Mouse (Mus musculus): ENCODE measurements at regions not wholly inside any gene's neighbourhood (a gene's known extent, or its start where the extent isn't known, plus 50 kb on each side); places are given as distances from the start of the nearest gene placed in this dataset.

DNA sequence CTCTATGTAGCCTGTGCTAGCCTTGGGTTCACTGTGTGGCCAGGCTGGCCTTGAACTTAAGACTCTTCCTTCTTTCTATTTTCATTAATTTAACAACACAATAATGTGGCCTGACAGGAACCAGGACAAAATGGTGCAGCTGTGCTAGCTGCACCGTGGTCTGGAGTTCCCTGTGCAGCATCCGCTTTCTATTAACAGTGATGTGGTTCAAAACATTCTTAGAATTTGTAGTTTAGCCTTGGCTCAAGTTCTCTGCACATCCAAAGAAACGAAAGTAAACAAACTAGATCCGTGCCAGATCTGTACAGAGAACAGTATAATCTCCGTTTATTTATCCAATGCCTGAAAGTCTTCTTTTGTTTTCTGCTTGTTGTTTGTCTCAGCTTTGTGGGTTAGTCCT is 88.5 kb downstream of the Irx1 start:
- no peak for DNase-seq (ENCODE audit: low read depth)

DNA sequence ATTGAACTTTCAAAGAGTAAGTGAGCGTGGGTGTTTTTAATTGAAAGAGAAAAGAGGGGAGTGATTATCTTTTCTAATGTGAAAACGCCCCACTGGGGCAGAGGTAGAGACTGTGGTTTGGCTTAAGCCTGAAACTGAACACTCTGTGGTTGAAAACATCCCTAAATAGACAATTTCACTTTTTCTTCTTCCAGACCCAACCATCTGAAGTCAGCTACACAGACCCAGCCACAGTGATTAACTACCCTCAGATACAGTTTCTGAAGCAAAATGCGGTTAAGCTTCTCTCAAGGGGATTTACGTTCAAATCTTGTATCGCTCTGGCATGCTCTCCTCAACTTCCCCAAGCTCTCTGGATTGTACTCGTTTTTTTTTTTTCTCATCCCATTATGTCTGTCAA is 94.8 kb downstream of the Irx1 start:
- DNase-seq (ENCODE audit: low read depth) = no peak

DNA sequence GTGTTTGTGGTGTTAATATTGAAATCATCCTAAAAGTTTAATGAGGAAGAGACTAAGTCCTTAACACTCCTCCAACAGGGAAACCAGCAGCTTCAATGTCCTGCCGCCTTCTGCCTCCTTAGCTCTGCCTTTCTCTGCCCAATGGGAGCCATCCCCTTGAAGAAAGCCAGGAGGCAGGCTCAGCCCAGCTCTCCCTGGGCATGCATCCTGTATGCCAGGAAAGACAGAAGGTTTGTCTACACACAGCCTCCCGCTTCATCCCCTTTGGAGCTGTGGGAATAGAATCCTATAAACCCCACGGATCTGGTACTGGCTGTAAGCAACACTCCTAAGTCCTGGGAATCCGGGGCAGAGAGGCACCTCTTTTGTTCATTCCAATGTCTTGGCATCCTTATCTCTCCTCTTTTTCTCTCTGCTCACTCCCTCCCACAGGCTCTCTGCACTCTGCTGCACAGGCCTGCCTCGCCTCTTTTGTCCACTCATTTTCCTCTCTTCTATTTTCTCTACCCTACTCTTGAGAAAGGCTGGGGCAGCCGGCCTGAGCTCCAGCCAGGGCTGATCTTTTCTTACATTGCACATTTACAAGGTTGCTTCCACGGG is 110.0 kb downstream of the Irx1 start:
- DNase-seq (ENCODE audit: low read depth) = no peak

DNA sequence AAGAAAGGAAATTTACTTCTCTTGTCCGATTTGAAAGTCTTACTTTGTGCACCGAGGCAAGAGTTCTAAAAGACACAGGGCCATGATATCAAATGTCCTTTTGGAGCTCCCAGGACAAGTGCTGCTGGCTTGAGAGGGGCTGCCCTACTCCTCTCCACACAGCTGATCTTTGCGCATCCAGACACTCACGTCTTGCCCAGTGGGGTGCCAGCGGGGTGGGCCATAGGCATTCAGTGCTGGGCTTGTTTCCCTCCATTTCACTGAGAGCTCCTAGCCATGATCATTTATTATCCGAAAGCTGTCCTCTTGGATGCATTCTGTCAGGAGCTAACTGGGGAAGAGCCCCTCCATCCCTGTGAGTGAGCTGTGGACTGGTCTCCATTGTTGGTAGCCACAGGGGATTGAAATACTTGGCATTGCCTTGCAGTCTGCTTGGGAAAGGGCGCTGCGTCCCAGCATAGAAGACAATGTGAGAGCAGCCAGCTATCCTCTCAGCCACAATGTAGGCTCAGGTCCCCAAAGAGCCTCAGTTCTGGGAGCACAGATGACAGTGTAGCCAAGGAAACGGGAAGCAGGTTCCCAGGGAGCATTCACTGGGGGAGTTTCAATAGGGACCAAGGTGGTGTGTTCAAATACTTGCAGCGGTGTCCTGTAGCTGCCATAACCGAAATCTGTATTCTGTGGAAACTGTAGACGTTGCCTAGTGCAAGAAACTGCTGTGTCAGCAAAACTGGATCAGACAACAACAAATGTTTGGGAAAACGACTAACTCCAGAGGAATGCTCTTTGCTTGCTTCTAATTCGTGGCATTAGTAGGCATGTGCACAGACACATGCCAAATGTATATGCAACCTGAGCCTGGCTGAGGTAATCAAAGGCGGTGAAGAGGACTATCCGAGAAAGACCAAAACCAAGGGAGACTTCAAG is 159.2 kb downstream of the Irx1 start:
- DNase-seq (ENCODE audit: low read depth) = no peak

DNA sequence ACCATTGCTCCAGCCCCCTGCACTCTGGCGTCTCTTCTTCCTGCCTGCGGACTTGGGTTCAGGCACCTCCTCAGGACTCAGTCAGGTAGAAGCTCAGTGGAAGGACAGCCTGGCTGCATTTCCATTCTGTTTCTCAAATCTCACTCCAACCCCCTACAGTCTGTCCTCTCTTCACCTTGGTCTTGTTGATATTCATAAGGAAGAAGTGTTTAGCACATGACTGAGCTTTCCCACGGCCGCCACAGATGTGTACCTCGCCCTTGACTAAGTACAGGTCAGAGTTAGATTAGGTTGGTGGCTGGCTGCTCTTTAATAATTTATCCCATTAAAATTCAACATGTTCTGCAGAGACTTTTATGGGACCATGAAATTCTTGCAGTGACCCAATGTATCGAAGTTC is 165.2 kb downstream of the Irx1 start:
- no peak for DNase-seq (ENCODE audit: low read depth)

DNA sequence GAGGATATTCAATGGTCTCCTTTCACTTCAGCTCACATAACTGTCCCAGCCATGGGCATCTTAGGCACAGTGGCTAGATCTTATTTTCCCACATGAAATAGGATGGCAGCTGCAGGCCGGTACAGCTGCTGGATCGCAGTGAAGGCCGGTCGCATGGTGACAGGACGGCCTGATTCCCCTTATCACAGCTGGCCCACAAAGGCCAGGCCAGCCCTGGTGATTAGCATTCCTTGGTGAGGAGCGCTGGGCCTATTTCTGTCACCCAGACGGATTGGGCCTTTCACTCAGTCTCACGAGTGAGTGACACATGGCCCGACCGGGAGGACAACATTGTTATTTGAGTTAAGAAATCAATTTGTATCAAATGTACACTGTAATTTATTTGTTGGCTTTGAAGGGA is 178.8 kb downstream of the Irx1 start:
- no peak for DNase-seq (ENCODE audit: low read depth)

DNA sequence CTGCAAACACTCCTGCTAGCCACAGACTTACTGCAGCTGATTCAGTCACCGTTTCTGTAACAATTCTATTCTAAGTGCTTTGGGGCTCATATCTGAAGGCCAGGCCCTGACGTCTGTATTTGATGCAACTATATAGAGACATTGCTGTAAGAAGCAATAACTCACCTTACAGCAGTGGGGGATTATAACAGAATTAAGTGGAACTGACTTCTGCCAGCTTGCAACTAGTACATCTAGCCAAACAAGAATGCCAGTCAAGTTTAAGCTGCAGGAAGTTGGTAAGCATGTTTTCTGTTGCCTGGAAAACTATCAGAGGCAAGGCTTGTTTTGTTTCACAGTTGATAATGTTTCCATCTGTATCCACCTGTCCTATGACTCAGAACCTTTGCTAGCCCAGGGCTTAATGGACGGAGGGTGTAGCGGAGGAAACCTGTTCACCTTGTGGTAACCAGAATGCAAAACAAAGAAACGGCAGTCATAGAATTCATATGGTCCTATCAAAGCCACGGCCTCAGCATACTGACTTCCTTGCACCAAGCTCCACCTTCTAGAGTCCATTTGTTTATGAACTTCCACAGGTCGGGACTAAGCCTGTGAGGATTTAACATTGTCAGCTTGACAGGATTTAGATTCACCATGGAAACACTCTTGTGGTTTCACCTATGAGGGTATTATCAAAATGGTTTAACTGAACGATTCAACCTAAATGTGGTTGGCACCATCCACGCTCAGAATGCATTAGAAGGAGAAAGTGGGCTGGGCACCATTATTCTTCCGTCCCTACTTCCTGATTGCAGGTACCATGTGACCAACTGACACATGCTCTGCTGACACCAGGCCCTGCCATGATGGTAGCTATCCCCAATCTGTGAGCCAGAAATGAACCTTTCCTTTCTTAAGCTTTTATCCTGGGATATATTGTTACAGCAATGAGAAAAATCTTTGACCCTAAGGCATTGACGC is 216.2 kb downstream of the Irx1 start:
- DNase-seq (ENCODE audit: low read depth) = no peak

DNA sequence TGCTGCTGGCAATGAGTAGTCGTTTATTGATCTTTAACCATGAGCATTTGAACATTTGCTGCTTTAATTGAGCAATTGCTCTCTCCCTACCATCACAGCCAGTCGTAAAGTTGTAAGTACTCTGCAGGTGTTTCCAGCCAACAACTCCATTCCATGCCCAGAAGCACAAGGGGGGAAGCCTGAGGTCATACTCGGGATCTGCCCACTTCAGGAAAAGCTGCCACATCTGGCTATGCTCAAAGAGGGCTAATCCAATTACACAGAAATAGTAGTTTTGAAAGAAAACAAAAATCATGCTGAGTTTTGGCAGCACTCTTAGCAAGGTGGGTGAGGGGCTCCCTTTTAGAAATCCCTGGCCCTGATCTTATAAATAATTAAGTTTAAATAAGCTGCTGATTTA is 217.0 kb downstream of the Irx1 start:
- DNase-seq (ENCODE audit: low read depth) = no peak

DNA sequence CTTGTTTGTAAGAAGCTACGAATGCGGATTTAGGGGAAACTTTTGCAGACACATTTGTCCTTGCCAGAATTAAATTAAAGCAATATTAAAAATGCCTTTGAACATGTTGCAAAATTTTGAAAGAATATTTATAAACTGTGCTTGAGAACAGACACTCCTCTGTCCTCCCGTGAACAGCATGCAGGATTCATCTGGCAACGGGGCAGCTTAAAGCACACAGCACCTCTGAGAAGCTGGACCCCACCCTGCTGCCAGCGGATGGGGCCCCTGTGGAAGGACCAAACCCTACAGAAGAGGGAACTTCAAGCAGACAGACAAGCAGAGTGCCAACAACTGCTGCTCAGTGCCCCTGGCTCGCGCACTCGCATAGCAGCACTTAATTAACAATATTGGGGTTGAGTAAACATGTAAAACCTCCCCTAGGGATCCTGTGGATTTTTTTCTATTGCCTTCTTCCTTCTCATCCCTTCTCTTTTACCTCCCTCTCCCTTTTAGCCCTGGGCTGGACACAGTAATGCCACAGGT is 226.6 kb downstream of the Irx1 start:
- DNase-seq (ENCODE audit: low read depth) = no peak

DNA sequence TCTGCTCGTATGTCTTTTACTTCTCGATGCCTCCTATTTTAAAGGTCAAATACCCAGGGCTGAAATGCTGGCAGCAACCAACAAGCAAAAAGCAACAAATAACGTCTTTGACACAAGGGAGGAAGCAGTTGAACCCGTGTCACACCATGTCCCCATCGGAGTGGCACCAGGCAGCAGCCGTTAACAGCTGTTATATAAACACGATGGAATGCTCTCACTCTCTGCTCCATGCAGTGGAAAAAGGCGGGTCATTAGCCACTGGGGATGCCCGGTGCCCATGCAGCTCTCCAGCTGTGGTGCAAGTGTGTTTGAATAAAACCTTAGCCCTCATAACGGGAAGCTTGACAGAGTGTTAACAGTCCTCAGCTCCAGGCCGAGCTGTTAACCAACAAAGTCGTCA is 229.3 kb downstream of the Irx1 start:
- DNase-seq (ENCODE audit: low read depth) = no peak

DNA sequence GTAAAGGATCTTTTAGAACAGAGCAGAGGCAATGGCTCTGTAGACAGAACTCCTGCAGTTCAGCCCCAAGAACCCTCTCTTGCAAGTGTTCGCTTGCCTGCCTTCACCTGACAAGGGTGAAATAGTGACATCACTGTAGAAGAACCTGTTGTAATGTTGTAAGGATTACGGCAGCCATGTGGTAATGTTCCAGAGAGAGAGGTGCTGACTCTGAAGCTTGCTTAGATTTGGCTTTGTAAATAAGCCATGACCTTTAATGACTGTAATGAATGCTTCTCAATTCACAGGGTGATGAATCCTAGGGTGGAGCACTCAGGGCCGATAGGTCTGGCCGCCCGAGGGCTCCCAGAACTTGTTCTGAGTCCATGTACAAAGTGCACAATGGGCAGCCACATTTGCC is 230.2 kb downstream of the Irx1 start:
- no peak for DNase-seq (ENCODE audit: low read depth)

DNA sequence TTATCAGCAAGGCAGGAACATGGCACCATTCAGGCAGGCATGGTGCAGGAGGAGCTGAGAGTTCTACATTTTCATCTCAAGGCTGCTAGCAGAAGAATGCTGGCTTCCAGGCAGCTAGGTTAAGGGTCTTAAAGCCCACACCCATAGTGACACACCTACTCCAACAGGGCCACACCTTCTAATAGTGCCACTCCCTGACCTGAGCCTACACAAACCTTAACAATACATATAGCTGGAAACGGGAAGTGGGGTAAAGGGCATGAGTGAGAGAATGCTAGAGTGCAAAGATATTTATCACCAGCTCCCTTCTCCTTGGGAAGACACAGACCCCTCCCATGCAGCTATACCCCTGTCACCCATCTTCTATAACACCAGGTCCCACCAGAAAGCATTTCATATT is 230.6 kb downstream of the Irx1 start:
- no peak for DNase-seq (ENCODE audit: low read depth)

DNA sequence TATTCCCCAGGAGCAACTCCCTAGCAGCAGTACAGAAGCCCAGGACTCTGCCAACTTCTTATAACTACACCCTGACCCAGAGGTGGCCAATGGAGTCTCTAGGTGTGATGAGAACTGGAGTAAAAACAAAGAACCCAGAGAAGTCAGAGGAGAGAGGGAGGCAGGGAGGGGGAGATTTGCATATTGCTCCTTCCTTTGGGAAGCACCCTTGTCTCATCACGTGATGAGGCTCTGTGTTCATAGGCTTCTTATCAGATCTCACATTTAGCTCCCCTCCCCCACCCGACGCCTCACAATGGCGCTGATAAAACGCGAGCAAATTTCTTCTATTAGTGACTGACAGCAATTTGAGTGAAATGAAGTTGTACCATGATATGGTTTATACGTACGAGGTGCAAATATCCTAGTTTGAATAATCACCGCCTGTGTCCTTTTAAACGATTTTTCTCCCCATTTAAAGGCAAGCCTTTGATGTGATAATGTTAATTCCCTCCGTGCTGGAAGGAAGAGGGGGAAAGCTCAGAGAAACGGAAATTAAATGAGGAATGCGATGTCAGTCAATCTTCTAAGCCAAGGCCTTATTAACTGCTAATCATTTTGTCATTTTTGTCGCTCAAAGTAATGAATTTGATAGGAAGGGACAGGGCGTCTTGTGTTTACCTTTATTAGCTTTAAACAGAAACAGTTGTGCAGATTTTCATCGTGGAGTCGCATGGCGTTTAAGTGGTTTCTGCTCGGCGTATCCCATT is 273.3 kb downstream of the Irx1 start:
- no peak for DNase-seq (ENCODE audit: low read depth)

DNA sequence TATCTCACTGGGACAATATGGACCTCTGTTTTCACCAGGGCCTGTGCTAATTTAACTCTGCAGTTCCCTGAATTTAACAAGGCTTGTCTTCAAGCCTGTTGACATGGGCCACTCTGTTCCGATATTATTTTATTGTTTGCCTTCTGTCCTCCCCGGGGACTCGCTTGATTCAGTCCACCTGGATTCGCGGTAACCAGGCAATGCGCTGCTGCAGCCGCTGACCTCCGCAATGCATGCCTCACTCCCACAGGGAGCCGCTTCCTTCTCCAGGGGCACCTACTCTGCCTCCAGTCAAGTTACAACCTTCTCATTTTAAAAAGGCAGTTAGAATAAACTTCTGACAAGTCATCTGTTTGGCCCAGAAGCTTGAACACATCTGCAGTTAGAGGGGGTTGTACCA is 274.3 kb downstream of the Irx1 start:
- DNase-seq (ENCODE audit: low read depth) = no peak

DNA sequence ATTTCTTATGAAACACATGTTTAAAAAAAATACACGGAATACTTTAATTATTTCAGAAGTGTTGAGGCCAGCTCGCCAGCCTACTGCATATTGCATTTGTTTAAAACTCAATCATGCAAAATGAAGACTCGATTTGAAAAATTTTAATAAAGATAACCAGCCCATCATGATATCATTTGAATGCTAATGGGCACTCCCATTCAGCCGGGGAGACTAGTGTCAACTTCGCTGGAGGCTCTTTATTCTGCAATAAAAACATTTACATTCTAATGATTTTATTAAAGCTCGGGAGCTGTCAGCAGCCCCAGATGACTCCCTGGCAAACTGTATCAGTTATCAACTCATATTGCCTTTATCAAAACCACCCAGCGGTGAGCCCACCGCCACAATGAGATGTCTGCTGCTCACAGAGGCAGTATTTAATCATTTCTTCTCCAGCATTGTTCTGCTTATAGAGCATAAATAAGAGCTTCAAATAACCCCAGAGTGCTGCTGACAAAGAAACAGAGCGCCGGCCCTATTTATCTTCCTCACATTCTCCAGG is 287.4 kb downstream of the Irx1 start:
- DNase-seq (ENCODE audit: low read depth) = no peak

DNA sequence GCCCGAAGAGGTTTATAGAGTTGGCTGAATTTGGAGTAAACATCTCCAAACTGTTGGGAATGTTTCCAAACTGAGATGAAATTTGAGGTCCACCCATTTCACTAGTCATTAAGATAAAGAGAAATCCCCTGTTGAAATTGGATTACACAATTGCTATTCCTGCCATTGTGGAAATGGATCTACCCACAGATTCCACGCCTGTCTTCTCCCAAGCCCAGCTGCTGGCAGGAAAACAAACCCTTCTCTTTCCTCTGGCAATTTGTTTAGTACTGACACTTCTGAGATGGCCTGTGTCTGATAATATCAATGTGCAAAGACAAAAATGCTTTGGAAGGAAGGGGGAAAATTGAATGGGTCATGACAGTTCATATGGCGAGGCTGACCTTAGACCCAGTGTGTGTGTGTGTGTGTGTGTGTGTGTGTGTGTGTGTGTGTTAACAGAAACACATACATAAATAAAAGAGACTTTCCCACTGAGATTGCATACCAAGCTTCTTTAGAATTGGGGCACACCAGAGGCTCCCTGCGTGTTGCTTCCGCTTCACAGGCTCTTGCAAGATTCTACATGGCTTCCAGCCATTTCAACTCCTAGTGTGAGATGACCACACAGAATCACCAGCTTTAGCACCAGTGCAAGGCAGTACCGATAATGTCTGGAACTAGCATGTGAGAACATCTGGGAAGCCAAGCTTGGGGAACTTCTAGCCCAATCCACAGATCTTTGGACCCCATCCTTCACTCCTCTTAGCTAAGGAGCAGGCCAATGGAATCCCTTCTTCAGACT is 293.4 kb downstream of the Irx1 start:
- DNase-seq (ENCODE audit: low read depth) = no peak

DNA sequence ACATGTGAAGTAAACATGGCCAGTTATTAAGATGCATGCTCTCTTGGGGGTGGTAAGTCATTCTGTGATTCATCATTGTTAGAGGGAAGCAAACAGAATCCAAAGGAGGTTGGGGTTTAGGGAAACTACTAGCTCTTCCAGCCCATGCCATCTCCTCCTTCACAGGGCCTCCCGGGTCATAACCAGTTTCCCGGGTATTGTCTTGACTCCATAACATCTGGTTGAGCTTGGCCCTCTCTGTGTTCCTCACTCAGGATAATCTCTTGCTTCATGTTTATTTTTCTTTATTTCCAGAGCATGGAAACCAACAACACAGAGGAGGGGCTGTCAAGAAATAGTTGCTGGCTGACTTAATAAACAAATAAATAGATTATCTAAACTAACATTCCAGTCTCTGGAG is 295.3 kb downstream of the Irx1 start:
- DNase-seq (ENCODE audit: low read depth) = no peak

DNA sequence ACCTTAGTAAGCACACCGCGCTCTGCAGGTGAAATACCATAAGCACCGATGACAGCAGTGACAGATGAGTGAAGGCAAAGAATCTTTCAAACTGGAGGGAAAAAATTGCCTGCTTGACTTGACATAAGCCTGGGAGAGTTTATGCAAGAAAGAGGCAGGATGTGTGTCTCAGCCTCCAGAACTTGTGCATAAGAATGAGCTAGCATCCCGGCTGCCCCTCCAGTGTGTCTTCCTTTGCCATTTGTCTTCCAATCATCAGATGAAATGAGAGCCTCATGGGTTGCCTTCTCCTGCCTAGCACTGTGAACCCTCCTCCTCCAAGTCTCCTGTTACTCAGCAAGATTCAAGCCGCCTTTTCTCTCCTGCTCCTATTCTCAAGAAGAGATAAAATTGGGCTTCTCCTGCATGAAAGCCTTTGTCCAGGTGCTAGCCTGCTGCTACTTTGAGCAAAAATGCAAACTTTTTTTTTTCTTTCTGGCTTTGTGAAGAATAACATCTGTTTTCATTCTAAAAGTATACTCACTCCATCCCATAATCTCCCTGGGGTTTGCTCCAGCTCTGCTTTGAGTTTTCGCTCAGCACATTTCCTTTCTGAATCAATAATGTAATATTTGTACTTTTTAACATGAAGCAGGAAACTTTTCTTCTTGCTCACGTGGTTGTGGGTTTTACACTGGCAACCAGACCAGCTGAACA is 298.2 kb downstream of the Irx1 start:
- no peak for DNase-seq (ENCODE audit: low read depth)

DNA sequence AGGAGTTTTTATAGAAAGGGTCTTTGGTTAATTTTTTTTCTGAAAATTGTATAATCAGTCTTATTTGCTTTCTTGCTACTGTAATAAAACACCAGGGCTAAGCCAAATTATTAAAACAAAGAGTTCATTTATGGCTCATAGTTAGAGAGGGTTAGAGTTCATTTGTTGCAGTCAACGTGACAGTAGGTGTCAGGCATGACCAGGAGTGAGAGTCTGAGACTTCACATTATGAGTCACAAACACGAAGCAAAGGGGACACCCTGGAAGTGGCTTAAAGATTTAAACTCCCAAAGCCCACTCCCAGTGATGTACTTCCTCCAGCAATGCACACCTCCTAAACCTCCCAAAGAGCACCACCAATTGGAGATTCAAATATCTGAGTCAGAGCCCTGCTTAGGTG is 305.6 kb downstream of the Irx1 start:
- no peak for DNase-seq (ENCODE audit: low read depth)

DNA sequence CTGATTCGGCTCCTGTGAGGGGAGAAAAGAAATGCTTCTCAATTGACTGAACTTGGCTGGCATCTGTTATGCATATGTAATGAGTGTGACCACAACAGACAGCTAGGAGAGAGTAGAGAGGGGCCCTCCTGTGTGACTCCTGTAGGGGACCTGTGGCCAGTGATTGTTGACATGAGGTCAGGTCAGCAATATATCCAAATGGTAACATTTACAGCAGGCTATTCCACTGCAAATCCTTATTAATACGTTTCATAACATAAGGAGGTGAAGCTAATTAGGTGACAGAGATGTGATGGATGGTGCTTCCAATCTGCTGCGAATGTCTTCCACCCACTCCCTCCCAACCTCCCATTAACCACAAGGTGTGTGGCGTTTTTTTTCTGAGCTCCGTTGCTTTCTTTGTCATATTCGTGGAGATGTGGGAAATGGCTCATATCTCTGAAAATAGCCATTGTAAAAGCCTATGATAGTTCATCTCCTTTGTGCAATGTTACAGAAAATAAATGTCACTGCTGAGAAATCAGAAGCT is 309.5 kb downstream of the Irx1 start:
- DNase-seq (ENCODE audit: low read depth) = no peak

All from c-Kit-positive CD71-negative TER-119-negative erythroid progenitor cells, embryonic 14.5 days (primary cell).